ENCODE assay signal across 8 mouse cellular contexts in the genomic region with DNA sequence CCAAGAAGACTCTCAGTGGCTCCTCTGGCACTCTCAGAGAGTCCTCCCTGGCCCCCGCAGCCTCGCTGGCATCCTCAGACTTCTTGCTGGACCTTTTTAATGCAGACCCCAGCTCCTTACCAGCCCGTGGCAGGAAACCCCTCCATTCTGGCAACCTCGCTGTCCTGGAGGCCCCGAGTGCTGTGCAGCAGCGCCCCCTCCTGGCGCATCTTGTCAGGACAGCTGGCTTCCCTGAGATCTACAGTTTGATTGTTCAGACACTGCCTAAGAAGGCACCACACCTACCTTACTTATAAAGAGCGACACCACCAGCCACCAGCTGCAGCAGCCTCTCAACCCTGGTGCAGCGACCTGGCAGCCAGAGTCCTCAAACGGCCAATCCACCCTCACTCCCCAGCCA. TPM values are rescaled to one million over a fixed set of nuclear protein-coding genes. Genes with fewer than 3 reads are reported as not detected.
DNase-seq lines count a peak whose midpoint lies in the region; ATAC-seq and TF ChIP-seq lines count a peak whose summit lies in the region.

No protein-coding gene starts in this region.

- no peak overlapping the region for H3K27ac ChIP-seq in neural tube, embryonic 15.5 days (replicated peaks)
- no peak overlapping the region for H3K27ac ChIP-seq in midbrain, postnatal 0 days (ENCODE audit: low read depth, low read length)

- peaks cover 35% of the 10 kb centered on the region for H3K27me3 ChIP-seq in neural tube, embryonic 15.5 days (replicated peaks)
- H3K27me3 ChIP-seq in midbrain, postnatal 0 days (ENCODE audit: insufficient read depth, low read length) = peaks cover 20% of the 10 kb centered on the region

- peaks cover 22% of the 10 kb centered on the region for H3K4me1 ChIP-seq in neural tube, embryonic 15.5 days
- peaks cover 4% of the 10 kb centered on the region for H3K4me1 ChIP-seq in midbrain, postnatal 0 days (ENCODE audit: insufficient read depth, low read length)

- no peak overlapping the region for H3K4me2 ChIP-seq in neural tube, embryonic 15.5 days
- H3K4me2 ChIP-seq in midbrain, postnatal 0 days (ENCODE audit: low read depth, low read length, poor library complexity, severe bottlenecking) = no peak overlapping the region

- peak; percentile 88 for TF ChIP-seq CTCF in midbrain, postnatal 0 days (IDR thresholded peaks at IDR 0.05)

- no peak overlapping the region for H3K9ac ChIP-seq in neural tube, embryonic 15.5 days (replicated peaks)
- H3K9ac ChIP-seq in midbrain, postnatal 0 days (replicated peaks; ENCODE audit: low read length, poor library complexity, severe bottlenecking) = 0 out of 2 replicates have a peak overlapping the region, but pooled peaks have one; percentile 3

- peak; percentile 89 for DNase-seq in neural tube, embryonic 10.5 days (ENCODE audit: extremely low spot score, low spot score)
- peak; percentile 76 for DNase-seq in adrenal gland, postnatal 14 days
- peak; percentile 85 for DNase-seq in embryo, embryonic 11 days
- peak; percentile 65 for DNase-seq in heart, postnatal 4 days
- DNase-seq in left cerebral cortex, postnatal 25 days (ENCODE audit: low spot score in 2 of 2) = peak; percentile 50 to 64
- DNase-seq in midbrain, postnatal 0 days (ENCODE audit: low spot score) = peak; percentile 82
- peak; percentile 62 for DNase-seq in urinary bladder, postnatal 14 days (ENCODE audit: low spot score)

- no peaks in the 10 kb centered on the region for H3K36me3 ChIP-seq in neural tube, embryonic 15.5 days
- H3K36me3 ChIP-seq in midbrain, postnatal 0 days (ENCODE audit: insufficient read depth, low read length) = no peaks in the 10 kb centered on the region

- H3K4me3 ChIP-seq in neural tube, embryonic 15.5 days (replicated peaks) = no peak overlapping the region
- no peak overlapping the region for H3K4me3 ChIP-seq in midbrain, postnatal 0 days (ENCODE audit: low read depth, low read length)

- H3K9me3 ChIP-seq in neural tube, embryonic 15.5 days (replicated peaks) = no peaks in the 10 kb centered on the region
- no peaks in the 10 kb centered on the region for H3K9me3 ChIP-seq in midbrain, postnatal 0 days (ENCODE audit: low read length)

- no peak for ATAC-seq in neural tube, embryonic 15.5 days (ENCODE audit: low FRiP score)
- ATAC-seq in midbrain, postnatal 0 days (ENCODE audit: low FRiP score) = peak; percentile 42; the same call in 1 of the 2 replicates

- intact Hi-C loops in left cerebral cortex, postnatal 25 days (cut with DNase I) = no loop called here

- 14% methylated on average over 10 of the region's 10 CpGs for WGBS in neural tube, embryonic 15.5 days
- 16% methylated on average over 10 of the region's 10 CpGs for WGBS in midbrain, postnatal 0 days

RNA-seq across cellular contexts. Expression of gene Slc25a48, which starts 4.7 kb away (rescaled TPM):
- polyA plus RNA-seq in neural tube, embryonic 15.5 days (2015; fragmentation: Nextera tagmentation; extraction: Ambion mirVana) = 0.05 and 0.06 TPM in 2 replicates
- 2.7 and 4.6 TPM in 2 replicates for total RNA-seq in adrenal gland, postnatal 14 days (2021)
- under 1 TPM in 1 of 2 experiments, not detected in 1; 0.07 TPM for total RNA-seq in heart, postnatal 4 days (2021)
- total RNA-seq in left cerebral cortex, postnatal 25 days (2021) = under 1 TPM in 1 of 2 experiments, not detected in 1; 0.14 TPM
- 0.05 and 0.28 TPM in 2 replicates for total RNA-seq in midbrain, postnatal 0 days (2014; rRNA removed)
- 0.04 TPM in 1 of 2 replicates, not detected in the other for polyA plus RNA-seq in midbrain, postnatal 0 days (2015; fragmentation: Nextera tagmentation; extraction: Ambion mirVana)

RNA-seq across cellular contexts. Expression of gene Gm3045, which starts 7.1 kb away (rescaled TPM):
- not detected in 2 replicates for polyA plus RNA-seq in neural tube, embryonic 15.5 days (2015; fragmentation: Nextera tagmentation; extraction: Ambion mirVana)
- total RNA-seq in adrenal gland, postnatal 14 days (2021) = not detected in 2 replicates
- total RNA-seq in heart, postnatal 4 days (2021) = not detected
- total RNA-seq in left cerebral cortex, postnatal 25 days (2021) = not detected
- total RNA-seq in midbrain, postnatal 0 days (2014; rRNA removed) = not detected in 2 replicates
- polyA plus RNA-seq in midbrain, postnatal 0 days (2015; fragmentation: Nextera tagmentation; extraction: Ambion mirVana) = not detected in 2 replicates

RNA-seq across cellular contexts. Expression of gene Il9, which starts 48.6 kb away (rescaled TPM):
- polyA plus RNA-seq in neural tube, embryonic 15.5 days (2015; fragmentation: Nextera tagmentation; extraction: Ambion mirVana) = not detected in 2 replicates
- not detected in 2 replicates for total RNA-seq in adrenal gland, postnatal 14 days (2021)
- not detected for total RNA-seq in heart, postnatal 4 days (2021)
- not detected for total RNA-seq in left cerebral cortex, postnatal 25 days (2021)
- total RNA-seq in midbrain, postnatal 0 days (2014; rRNA removed) = not detected in 2 replicates
- not detected in 2 replicates for polyA plus RNA-seq in midbrain, postnatal 0 days (2015; fragmentation: Nextera tagmentation; extraction: Ambion mirVana)
